Mouse (Mus musculus) midbrain, embryonic 14.5 days (tissue): Measurements from ENCODE around the gene Hnrnpf. TPM values are rescaled to one million over a fixed set of nuclear protein-coding genes. Genes with fewer than 3 reads are reported as not detected.

ENCODE experiments used
- ATAC-seq: fragments of 200-750 bp; cut with Nextera tagmentation; 2 replicates; pipeline ENCODE4 v1.8.0; 2017; ENCODE audit warnings: moderate number of reproducible peaks, moderate library complexity; ENCODE audit not compliant: low FRiP score, low TSS enrichment
- DNase-seq: peaks from one replicate; pipeline ENCODE4 v3.0.0-alpha.2; 2015
- H3K27ac ChIP-seq: fragments of 300-500 bp; sonication (generic); replicated peaks from 2 replicates; pipeline ENCODE4 v1.5.1; 2014; ENCODE audit warnings: mild to moderate bottlenecking, low read depth, low read length, moderate library complexity
- H3K27me3 ChIP-seq: fragments of 300-500 bp; sonication (generic); 2 replicates; pipeline ENCODE4 v1.6.1; 2014; ENCODE audit warnings: low read length, control low read depth, mixed read lengths; ENCODE audit not compliant: control insufficient read depth, insufficient read depth
- H3K36me3 ChIP-seq: fragments of 300-500 bp; sonication (generic); 2 replicates; pipeline ENCODE4 v1.6.1; 2014; ENCODE audit warnings: low read length, control low read depth; ENCODE audit not compliant: control insufficient read depth, insufficient read depth
- H3K4me1 ChIP-seq: fragments of 300-500 bp; sonication (generic); 2 replicates; pipeline ENCODE4 v1.6.1; 2014; ENCODE audit warnings: mild to moderate bottlenecking, antibody characterized with exemption, low read length, control low read depth; ENCODE audit not compliant: control insufficient read depth, insufficient read depth
- H3K4me2 ChIP-seq: fragments of 300-500 bp; sonication (generic); 2 replicates; pipeline ENCODE4 v1.6.1; 2014; ENCODE audit warnings: mild to moderate bottlenecking, low read length, moderate library complexity
- H3K4me3 ChIP-seq: fragments of 300-500 bp; sonication (generic); replicated peaks from 2 replicates; pipeline ENCODE4 v1.5.1; 2014; ENCODE audit warnings: low read depth, low read length
- H3K9ac ChIP-seq: fragments of 300-500 bp; sonication (generic); replicated peaks from 2 replicates; pipeline ENCODE4 v1.6.1; 2014; ENCODE audit warnings: mild to moderate bottlenecking, low read length, moderate library complexity
- H3K9me3 ChIP-seq: fragments of 300-500 bp; sonication (generic); 2 replicates; pipeline ENCODE4 v1.6.1; 2016; ENCODE audit warnings: low read length, control low read depth, mixed read lengths; ENCODE audit not compliant: control insufficient read depth
- WGBS: fragments of 180-500 bp; shearing (Covaris S2); extraction: QIAGEN DNeasy Blood & Tissue Kit; methylation state at CpG from one replicate; pipeline ENCODE4 v1.1.7; 2014; 5-methylcytosine and 5-hydroxymethylcytosine counted together
- polyA plus RNA-seq: library from polyadenylated mRNA; unstranded; fragments of >200 nt; fragmentation: Nextera tagmentation; extraction: Ambion mirVana; gene quantifications from 2 replicates; pipeline ENCODE4 v1.2.1, GENCODE M21; 2014

The Hnrnpf gene
- 215 and 312 TPM in 2 replicates for polyA plus RNA-seq

DNA sequence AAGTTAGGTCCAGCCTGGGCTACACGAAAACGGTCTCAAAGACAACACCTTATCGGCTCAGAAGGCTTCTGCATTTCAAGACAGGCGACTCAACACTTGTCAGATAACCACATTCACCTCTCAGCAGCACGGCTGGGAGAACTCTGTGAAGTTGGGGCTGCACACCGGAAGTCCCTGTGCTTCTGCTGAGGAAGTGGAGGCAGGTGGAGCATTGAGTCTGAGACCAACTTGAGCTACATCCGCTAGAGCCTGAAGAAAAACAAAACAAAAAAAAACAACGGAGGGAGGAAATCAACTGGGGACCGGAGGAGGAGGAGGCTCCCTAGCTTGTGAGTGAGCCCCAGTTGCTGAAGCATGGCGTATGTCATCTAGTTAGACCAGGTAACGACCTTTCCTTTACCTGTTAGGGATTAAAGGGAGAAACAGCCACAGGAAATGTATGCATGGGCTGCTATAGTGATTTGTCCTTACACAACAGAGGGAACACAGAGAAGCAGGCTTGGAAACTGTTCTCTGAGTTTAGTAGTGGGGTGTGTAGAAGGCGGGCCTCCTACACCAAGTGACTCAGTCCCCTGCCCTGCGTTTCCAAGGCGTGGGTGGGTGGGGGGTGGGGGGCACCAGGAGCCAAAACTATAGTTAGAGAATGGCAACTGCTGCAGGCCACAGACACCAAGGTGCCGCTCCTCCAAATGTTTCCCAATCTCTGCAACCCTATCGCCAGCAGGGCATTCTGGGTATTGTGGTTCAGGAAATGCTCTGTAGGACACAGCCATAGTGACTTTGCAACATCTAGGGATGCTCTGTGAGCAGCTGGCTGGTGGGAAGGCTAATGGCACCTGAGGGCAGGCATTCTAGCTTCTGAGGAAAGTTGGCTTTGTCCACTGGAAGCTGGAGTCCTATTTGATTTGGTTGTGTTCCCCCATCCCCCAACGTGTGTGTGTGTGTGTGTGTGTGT lies at the start of gene Hnrnpf:
Hnrnpf (plus strand) TSS at position 199 of the 955 bp plus-strand sequence.
- Histone ChIP-seq H3K9me3 (no peaks in the 10 kb centered on the region), H3K9ac (no peak within 1 kb of the TSS)
- DNase-seq, result no peak

DNA sequence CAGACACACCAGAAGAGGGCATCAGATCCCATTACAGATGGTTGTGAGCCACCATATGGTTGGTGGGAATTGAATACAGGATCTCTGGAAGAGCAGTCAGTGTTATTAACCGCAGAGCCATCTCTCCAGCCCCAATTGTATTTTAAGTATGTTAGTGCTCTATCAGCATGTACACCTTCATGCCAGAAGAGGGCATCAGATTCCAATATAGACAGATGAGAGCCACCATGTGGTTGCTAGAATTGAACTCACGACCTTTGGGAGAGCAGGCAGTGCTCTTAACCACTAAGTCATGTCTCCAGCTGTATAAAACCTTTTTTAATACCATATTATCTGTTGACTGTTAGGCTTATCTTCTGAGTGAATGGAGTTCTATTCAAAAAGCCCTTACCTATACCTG lies 48.4 kb upstream of the Hnrnpf start:
- no peak overlapping the region for H3K4me2 ChIP-seq
- no peaks in the 10 kb centered on the region for H3K4me1 ChIP-seq
- H3K9ac ChIP-seq, result no peak overlapping the region
- H3K9me3 ChIP-seq, result no peaks in the 10 kb centered on the region
- H3K27me3 ChIP-seq, result no peaks in the 10 kb centered on the region
- no peak for DNase-seq
- 68% methylated on average over 2 of the region's 2 CpGs for WGBS
- H3K36me3 ChIP-seq, result peaks cover 26% of the 10 kb centered on the region
- no peak overlapping the region for H3K27ac ChIP-seq
- no peak overlapping the region for H3K4me3 ChIP-seq
- ATAC-seq, result no peak

More for the DNA sequence above, at the start of gene Hnrnpf:
- ATAC-seq, result no peak
- no peaks in the 10 kb centered on the region for H3K27me3 ChIP-seq
- H3K4me2 ChIP-seq, result no peak within 1 kb of the TSS
- 82% methylated on average over 17 of the region's 17 CpGs for WGBS
- no peaks in the 10 kb centered on the region for H3K36me3 ChIP-seq
- peaks cover 2% of the 10 kb centered on the region; the same call in 1 of the 2 replicates for H3K4me1 ChIP-seq
- no peak within 1 kb of the TSS for H3K4me3 ChIP-seq
- no peak within 1 kb of the TSS for H3K27ac ChIP-seq

DNA sequence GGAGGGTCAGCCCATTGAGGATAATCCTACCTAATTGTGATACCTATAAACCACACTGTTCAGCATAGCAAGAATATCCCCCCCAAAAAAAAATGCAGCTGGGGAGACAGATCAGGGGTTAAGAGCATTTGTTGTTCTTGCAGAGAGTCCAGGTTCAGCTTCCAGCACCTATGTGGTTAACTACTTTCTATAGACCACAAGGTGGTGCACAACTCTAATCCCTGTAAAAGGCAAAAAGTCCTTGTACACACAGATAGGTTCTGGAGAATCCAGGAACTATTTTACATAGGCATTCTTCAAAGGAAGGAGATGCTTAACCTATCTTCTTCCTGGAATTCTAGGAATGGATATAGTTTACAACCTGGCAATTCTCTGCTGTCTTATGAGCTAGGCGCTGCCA lies 42.1 kb upstream of the Hnrnpf start:
- no peak for ATAC-seq
- peak; percentile 21 for DNase-seq
- 91% methylated on average over 1 of the region's 1 CpGs for WGBS

DNA sequence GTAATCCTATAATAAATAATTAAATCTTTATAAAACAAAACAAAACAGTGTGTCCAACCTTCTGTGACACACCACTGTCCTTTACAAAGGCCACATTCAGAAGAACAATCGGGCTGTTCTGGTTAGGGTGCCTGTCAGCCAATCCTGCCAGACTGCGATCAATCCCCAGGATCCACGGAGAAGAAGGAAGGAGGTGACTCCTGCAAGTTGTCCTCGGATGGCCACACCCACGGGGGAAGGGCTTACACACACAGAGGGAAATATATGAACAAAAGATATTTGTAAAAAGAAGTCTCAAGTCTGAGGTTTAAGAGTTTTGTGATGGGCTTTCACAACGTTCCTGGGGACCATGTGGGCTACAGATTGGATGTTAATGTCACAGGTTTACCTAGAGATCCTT lies 38.3 kb upstream of the Hnrnpf start, which contains the start of gene Zfp239:
Zfp239 (plus strand) TSS at position 253 of the 400 bp plus-strand sequence.
- 73% methylated on average over 6 of the region's 6 CpGs for WGBS
- Histone ChIP-seq H3K27ac (no peak within 1 kb of the TSS), H3K4me1 (peaks cover 7% of the 10 kb centered on the region), H3K9me3 (no peaks in the 10 kb centered on the region), H3K36me3 (no peaks in the 10 kb centered on the region), H3K4me2 (peak within 1 kb of the TSS; percentile 93), H3K4me3 (peak within 1 kb of the TSS; percentile 80), H3K9ac (peak within 1 kb of the TSS; percentile 84), H3K27me3 (no peaks in the 10 kb centered on the region)
- DNase-seq (no peak), ATAC-seq (no peak)

More for the DNA sequence above, 42.1 kb upstream of the Hnrnpf start:
- Histone ChIP-seq H3K4me1 (no peaks in the 10 kb centered on the region), H3K4me3 (no peak overlapping the region), H3K36me3 (no peaks in the 10 kb centered on the region), H3K9me3 (no peaks in the 10 kb centered on the region), H3K27ac (no peak overlapping the region), H3K4me2 (no peak overlapping the region), H3K9ac (no peak overlapping the region), H3K27me3 (no peaks in the 10 kb centered on the region)

DNA sequence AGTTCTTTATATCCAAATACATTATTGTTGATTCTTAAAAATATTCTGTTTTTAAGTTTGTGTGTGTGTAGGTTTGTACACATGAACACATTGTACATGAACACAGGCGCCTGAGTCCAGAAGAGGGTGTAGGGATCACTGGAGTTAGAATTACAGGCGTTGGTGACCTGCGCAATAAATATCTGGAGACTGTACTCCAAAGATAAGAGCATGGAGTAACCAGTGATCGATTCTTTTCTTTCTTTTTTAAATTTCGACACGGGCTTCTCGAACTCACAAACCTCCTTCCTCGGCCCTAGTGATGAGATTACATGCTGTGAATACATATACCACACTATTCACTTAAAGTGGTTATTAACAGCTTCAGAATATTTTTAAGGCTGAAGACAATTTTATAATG lies 37.7 kb upstream of the Hnrnpf start:
- Histone ChIP-seq H3K27ac (no peak overlapping the region), H3K4me3 (peak overlapping the region; percentile 80; the same call in 1 of the 2 replicates), H3K4me2 (peak overlapping the region; percentile 93), H3K4me1 (peaks cover 7% of the 10 kb centered on the region), H3K27me3 (no peaks in the 10 kb centered on the region), H3K36me3 (no peaks in the 10 kb centered on the region), H3K9ac (no peak overlapping the region; the same call in 1 of the 2 replicates), H3K9me3 (no peaks in the 10 kb centered on the region)
- DNase-seq (no peak), ATAC-seq (no peak; the same call in 1 of the 2 replicates)
- 78% methylated on average over 8 of the region's 8 CpGs for WGBS

DNA sequence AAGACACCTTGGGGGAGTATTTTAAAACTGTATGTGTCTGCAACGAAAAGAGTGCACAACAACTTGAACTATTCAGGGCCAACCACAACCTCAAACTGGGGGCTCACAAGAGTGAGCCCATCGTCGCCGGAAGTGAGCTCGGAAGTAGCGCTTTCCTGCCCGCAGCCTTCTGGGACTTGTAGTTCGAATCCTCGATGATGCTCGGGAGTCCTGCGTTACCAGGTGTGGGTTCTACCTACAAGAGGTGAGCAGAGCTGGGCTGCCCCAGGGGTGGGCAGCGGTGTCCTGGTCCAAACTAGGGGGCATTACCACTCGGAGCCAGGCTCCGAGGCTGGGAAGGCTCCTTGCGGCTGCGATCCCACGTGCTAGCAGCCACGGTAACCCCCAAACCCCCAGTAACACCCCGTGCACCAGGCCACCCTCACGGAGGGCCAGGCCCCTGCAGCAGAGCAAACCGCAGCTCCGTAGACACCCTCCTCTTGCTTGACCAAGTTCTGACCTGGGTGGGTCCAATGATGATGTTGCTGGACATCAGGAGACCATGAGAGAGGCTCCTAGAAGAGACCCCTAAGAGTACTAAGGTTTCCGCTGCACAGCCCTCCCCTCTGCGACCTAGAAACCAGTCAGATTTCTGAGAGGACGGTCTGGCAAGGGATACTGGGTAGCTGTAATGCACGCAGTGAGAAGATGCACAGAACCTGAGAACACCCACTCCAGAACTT lies 37.1 kb upstream of the Hnrnpf start:
- DNase-seq (peak; percentile 89), ATAC-seq (peak; percentile 90)
- Histone ChIP-seq H3K9me3 (no peaks in the 10 kb centered on the region), H3K4me2 (peak overlapping the region; percentile 93), H3K4me3 (peak overlapping the region; percentile 80), H3K4me1 (peaks cover 7% of the 10 kb centered on the region), H3K27me3 (no peaks in the 10 kb centered on the region), H3K27ac (no peak overlapping the region), H3K9ac (peak overlapping the region; percentile 84), H3K36me3 (no peaks in the 10 kb centered on the region)
- WGBS, result 4% methylated on average over 26 of the region's 26 CpGs

DNA sequence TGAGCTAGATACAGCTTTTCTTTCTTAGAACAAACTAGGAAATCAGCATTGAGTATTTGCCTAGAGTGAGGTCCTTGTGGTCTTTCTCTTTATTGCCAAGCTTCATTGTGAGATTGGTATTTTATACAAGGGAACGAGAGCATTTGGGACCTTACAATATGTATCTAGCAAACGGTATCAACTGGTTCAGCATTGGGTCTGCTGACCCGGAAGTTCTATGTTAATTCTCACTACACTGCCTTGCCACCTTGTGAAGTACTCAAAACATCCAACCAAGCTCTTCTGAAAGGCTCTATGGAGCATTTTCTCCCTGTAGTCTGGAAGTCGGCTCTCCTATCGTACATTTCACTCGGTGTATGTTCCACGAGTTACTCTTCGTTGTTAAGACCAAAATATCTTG lies 36.4 kb upstream of the Hnrnpf start:
- no peaks in the 10 kb centered on the region for H3K27me3 ChIP-seq
- H3K27ac ChIP-seq, result no peak overlapping the region
- DNase-seq (no peak), ATAC-seq (no peak)
- no peaks in the 10 kb centered on the region for H3K9me3 ChIP-seq
- no peak overlapping the region for H3K9ac ChIP-seq
- H3K36me3 ChIP-seq, result no peaks in the 10 kb centered on the region
- WGBS, result 96% methylated on average over 8 of the region's 8 CpGs
- peaks cover 7% of the 10 kb centered on the region for H3K4me1 ChIP-seq
- H3K4me2 ChIP-seq, result peak overlapping the region; percentile 93
- peak overlapping the region; percentile 80 for H3K4me3 ChIP-seq

DNA sequence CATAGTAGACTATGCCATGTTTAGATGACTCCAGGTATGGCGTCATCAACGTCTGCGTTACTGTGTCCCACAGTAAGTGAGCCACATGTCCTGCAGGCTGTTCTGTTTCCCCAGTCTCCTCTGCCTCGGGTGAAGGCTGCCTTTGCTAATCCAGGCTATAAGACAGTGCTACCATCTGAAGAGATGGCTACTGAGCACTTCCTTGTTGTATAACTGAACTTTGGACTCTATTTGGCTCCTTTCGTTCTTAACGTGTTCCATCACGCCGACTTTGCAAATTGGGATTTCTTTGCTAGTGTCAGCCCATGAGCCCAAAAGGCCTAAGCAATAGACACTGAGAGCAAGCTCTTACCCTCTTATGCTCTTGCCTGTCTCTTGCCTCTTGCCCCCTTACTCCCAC lies 31.9 kb upstream of the Hnrnpf start:
- 93% methylated on average over 8 of the region's 8 CpGs for WGBS
- no peak overlapping the region for H3K9ac ChIP-seq
- peaks cover 7% of the 10 kb centered on the region for H3K4me1 ChIP-seq
- DNase-seq (no peak), ATAC-seq (no peak)
- H3K4me2 ChIP-seq, result no peak overlapping the region
- no peak overlapping the region for H3K4me3 ChIP-seq
- peaks cover 15% of the 10 kb centered on the region; the same call in 1 of the 2 replicates for H3K36me3 ChIP-seq
- no peak overlapping the region for H3K27ac ChIP-seq
- no peaks in the 10 kb centered on the region for H3K27me3 ChIP-seq
- no peaks in the 10 kb centered on the region for H3K9me3 ChIP-seq
